Mouse (Mus musculus) intestine, postnatal 0 days (tissue): ENCODE data around the gene Pax8. TPM values are rescaled to one million over a fixed set of nuclear protein-coding genes. Genes with fewer than 3 reads are reported as not detected.

Experiments used
- ATAC-seq: fragments of 200-750 bp; cut with Nextera tagmentation; 2 replicates; pipeline ENCODE4 v1.8.0; 2017; ENCODE audit warnings: mild to moderate bottlenecking, moderate TSS enrichment, moderate library complexity
- H3K27ac ChIP-seq: fragments of 300-500 bp; sonication (generic); 2 replicates; pipeline ENCODE4 v1.5.1; 2014; ENCODE audit warnings: mild to moderate bottlenecking, low read depth, low read length, moderate library complexity
- H3K27me3 ChIP-seq: fragments of 300-500 bp; sonication (generic); replicated peaks from 2 replicates; pipeline ENCODE4 v1.6.1; 2014; ENCODE audit warnings: low read length, mixed read lengths; ENCODE audit not compliant: control insufficient read depth, insufficient read depth
- H3K36me3 ChIP-seq: fragments of 300-500 bp; sonication (generic); 2 replicates; pipeline ENCODE4 v1.6.1; 2014; ENCODE audit warnings: mild to moderate bottlenecking, moderate library complexity; ENCODE audit not compliant: control insufficient read depth, insufficient read depth
- H3K4me1 ChIP-seq: fragments of 300-500 bp; sonication (generic); replicated peaks from 2 replicates; pipeline ENCODE4 v1.6.1; 2014; ENCODE audit warnings: antibody characterized with exemption, low read length, mixed read lengths; ENCODE audit not compliant: control insufficient read depth, insufficient read depth
- H3K4me2 ChIP-seq: fragments of 300-500 bp; sonication (generic); replicated peaks from 2 replicates; pipeline ENCODE4 v1.6.1; 2014; ENCODE audit warnings: low read depth, mild to moderate bottlenecking, moderate library complexity
- H3K4me3 ChIP-seq: fragments of 300-500 bp; sonication (generic); 2 replicates; pipeline ENCODE4 v1.5.1; 2014; ENCODE audit warnings: low read depth, low read length
- H3K9ac ChIP-seq: fragments of 300-500 bp; sonication (generic); 2 replicates; pipeline ENCODE4 v1.6.1; 2014; ENCODE audit warnings: mild to moderate bottlenecking, low read depth, low read length
- H3K9me3 ChIP-seq: fragments of 300-500 bp; sonication (generic); 2 replicates; pipeline ENCODE4 v1.6.1; 2016; ENCODE audit warnings: mixed run types; ENCODE audit not compliant: control insufficient read depth
- CTCF ChIP-seq: sonication (generic); IDR thresholded peaks from 2 replicates; pipeline ENCODE4 v1.5.1; 2016; ENCODE audit warnings: low read depth, mild to moderate bottlenecking, control low read depth, antibody characterized with exemption, moderate library complexity
- WGBS: fragments of 180-500 bp; shearing (Covaris S2); extraction: QIAGEN DNeasy Blood & Tissue Kit; methylation state at CpG from one replicate; pipeline ENCODE4 v1.1.7; 2014; 5-methylcytosine and 5-hydroxymethylcytosine counted together
- polyA plus RNA-seq: library from polyadenylated mRNA; unstranded; fragments of >200 nt; fragmentation: Nextera tagmentation; extraction: Ambion mirVana; gene quantifications from 2 replicates; pipeline ENCODE4 v1.2.1, GENCODE M21; 2015

The Pax8 gene
- polyA plus RNA-seq, 1 experiment from 2014 or later, result 0.52 TPM

DNA sequence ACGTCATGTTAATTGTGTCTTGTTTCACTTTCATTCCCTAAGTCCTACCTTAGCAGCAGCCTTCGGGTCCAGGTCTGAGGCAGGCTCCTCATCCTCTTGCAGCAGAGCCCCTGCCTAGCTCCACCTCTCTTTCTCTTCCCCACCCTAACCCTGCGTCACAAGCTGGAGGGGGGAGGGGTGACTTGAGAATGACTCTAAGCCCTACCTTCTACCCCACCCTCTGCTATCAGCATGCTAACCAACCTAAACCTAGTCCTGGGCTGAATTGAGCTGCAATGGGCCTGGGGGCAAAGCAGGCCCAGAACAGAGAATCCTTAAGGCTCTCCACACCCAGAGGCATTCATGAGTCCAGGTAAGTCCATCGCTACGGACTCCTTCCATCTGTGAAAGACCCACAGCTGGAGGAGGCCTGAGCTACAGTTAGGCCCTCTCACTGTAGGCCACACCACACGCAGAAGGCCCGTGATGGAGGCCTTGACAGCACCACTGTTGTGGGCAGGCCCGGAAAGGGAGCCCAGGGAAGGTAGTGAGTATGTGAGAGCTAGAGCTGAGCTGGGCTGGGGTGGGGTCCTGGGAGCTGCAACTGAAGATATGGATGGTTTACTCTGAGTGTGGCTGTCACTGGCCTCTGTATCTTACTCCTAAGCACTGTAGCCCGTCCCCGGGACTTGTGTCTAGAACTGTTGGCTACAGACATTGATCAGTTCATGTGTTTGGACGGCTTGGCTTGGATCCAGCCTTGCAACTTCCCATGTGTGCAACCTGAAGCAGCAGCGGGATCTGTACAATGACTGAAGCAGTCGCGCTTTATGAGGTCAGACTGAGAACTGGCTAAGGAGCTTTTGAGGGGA, 90.1 kb downstream of the Pax8 start:
- WGBS, result 65% methylated on average over 14 of the region's 14 CpGs
- Histone ChIP-seq H3K4me2 (peak overlapping the region; percentile 51), H3K36me3 (no peaks in the 10 kb centered on the region), H3K27ac (peak overlapping the region; percentile 78), H3K4me1 (peaks cover 5% of the 10 kb centered on the region; the same call in 1 of the 2 replicates), H3K27me3 (no peaks in the 10 kb centered on the region), H3K9me3 (no peaks in the 10 kb centered on the region), H3K9ac (no peak overlapping the region), H3K4me3 (no peak overlapping the region)
- TF ChIP-seq CTCF, result no peak
- ATAC-seq, result peak; percentile 70

DNA sequence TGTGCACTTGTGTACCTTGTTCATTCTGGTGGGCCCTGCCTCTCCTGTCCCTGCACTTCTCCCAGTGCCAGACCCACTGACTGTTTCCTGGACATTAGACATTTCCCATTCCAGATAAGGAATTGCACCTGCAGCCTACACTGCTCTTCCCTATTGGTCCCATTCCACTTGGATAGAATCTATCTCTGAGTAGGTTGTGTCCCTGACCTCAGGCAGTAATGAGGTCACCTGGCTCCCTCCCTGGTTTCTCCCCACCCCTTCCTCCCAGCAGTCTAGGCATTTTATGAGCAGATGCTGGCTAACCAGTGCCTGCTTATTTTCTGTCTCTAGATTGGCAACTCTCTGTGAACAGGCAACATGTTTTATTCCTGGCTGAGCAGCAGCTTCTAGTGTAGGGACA, 91.0 kb downstream of the Pax8 start:
- Histone ChIP-seq H3K9ac (no peak overlapping the region), H3K27me3 (no peaks in the 10 kb centered on the region), H3K9me3 (no peaks in the 10 kb centered on the region), H3K4me3 (no peak overlapping the region), H3K36me3 (no peaks in the 10 kb centered on the region), H3K27ac (peak overlapping the region; percentile 78), H3K4me1 (peaks cover 5% of the 10 kb centered on the region; the same call in 1 of the 2 replicates), H3K4me2 (peak overlapping the region; percentile 51)
- ATAC-seq, result peak; percentile 76
- TF ChIP-seq CTCF, result no peak

DNA sequence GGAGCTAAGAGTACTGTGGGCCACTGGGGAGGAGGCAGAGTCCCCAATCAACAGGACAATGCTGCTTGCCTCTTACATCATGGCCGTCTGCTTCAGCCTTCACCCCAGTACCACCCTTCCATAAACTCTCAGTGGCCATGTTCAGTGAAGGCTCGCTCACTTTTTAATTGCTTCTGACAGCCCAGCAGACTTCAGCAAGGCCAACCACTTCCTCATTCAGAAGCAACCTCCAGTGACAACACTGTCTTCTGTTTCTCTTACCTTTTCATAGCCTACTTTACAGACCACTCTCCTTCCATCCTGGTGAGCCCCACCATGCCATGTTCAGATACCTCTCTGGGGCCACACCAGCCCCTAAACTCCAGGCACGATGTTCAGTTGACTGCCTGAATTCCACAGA, 91.8 kb downstream of the Pax8 start:
- TF ChIP-seq CTCF, result no peak
- Histone ChIP-seq H3K9ac (no peak overlapping the region), H3K4me3 (no peak overlapping the region), H3K27me3 (no peaks in the 10 kb centered on the region), H3K4me2 (no peak overlapping the region), H3K9me3 (no peaks in the 10 kb centered on the region), H3K4me1 (peaks cover 5% of the 10 kb centered on the region; the same call in 1 of the 2 replicates), H3K27ac (peak overlapping the region; percentile 62), H3K36me3 (no peaks in the 10 kb centered on the region)
- ATAC-seq, result no peak
- 52% methylated on average over 3 of the region's 3 CpGs for WGBS

DNA sequence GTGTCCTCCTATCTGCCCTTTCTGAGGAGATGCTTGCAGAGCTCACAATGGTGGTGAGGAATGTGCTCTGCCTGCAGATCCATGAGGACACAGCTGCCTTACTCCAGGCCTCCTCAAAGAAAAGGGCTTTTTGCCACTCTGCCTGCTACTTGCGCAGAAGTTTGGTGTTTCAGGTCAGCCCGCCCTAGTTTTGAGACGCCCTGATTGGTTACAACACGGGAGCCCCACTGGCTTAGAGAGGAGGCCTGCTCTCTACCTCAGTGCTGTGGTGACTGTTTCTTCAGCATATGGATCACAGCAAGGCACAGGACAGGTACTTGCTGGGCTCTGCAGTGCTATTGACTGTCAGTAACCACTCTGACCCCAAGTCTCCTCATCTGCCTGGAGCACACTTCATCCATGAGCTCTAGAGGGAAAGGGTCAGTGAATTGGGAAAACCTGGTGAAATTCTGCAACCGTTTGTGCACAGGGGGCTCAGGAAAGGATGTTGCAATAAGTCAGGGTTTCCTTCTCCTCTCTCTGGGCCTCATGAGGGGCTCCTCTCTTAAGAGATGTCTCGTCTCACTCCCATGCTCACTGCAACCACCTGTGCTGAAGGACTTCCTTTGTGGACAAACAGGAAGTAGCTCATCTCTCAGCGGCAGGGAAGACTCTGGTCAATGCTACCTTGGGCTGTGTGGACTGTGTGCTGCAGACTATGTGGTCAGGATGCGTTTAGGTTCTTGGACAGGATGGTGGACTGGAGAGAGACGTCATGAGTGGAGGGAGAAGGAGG, 92.8 kb downstream of the Pax8 start:
- Histone ChIP-seq H3K4me1 (peaks cover 5% of the 10 kb centered on the region; the same call in 1 of the 2 replicates), H3K9ac (no peak overlapping the region), H3K27me3 (no peaks in the 10 kb centered on the region), H3K9me3 (no peaks in the 10 kb centered on the region), H3K4me3 (no peak overlapping the region), H3K27ac (no peak overlapping the region), H3K4me2 (no peak overlapping the region), H3K36me3 (no peaks in the 10 kb centered on the region)
- ATAC-seq, result no peak
- 74% methylated on average over 9 of the region's 9 CpGs for WGBS
- no peak for TF ChIP-seq CTCF

DNA sequence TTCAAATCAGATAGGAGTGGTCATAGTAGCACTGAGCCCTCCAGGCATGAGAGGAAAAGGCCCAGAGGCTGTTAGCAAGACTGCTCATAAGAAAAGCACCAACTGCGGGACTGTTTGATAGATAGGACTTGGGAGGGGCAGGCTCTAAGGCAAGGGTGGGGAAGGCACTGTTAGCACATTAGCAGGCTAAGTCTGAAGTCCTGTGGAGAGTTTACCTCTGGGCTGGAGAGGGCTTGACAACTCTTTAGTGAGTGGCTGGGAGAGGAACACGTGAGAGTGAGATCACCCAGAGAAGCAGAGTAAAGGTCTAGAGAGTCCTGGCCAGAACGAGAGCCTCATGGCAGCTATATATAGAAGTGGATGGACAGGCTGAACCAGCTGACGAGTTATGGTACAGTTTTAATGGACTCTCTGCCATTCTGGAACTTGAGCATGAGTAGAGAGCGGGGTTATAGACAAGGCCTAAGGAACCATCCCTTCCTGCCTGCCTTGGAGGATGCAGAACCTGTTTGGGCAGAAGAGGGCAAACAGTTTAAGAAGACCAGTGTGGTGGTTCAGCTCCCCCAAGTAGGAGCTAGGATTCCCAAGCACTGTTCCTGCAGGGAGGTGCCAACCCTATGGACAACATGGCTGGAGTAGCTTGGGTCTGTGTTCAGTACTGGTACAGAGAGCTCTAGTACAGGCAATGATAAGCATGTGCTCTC, 96.5 kb downstream of the Pax8 start:
- 33% methylated on average over 5 of the region's 5 CpGs for WGBS
- peak overlapping the region; percentile 35 for H3K4me2 ChIP-seq
- H3K27me3 ChIP-seq, result no peaks in the 10 kb centered on the region
- no peak overlapping the region for H3K9ac ChIP-seq
- H3K9me3 ChIP-seq, result no peaks in the 10 kb centered on the region
- H3K4me3 ChIP-seq, result no peak overlapping the region
- H3K27ac ChIP-seq, result peak overlapping the region; percentile 76
- no peaks in the 10 kb centered on the region for H3K36me3 ChIP-seq
- no peak for TF ChIP-seq CTCF
- H3K4me1 ChIP-seq, result no peaks in the 10 kb centered on the region; the same call in 1 of the 2 replicates
- ATAC-seq, result peak; percentile 99

Other genes starting within 250 kb of the Pax8 start
- not detected in 2 replicates for gene Il1f5, start 198.6 kb downstream of the Pax8 start, polyA plus RNA-seq
- not detected in 2 replicates for gene Il1f10, start 184.4 kb downstream of the Pax8 start, polyA plus RNA-seq
- gene Il1rn, start 138.7 kb downstream of the Pax8 start, polyA plus RNA-seq, result 0.23 and 0.51 TPM in 2 replicates
- 5.2 and 5.4 TPM in 2 replicates for gene Psd4, start 108.0 kb downstream of the Pax8 start, polyA plus RNA-seq